Mouse (Mus musculus): ENCODE measurements around the gene Hmga1. TPM values are rescaled to one million over a fixed set of nuclear protein-coding genes. Genes with fewer than 3 reads are reported as not detected.

The Hmga1 gene
- polyA plus RNA-seq, 1 experiment from 2014 or later: 427 TPM

GRCm38 (mm10) chr17:27580392-27581068 lies 24.2 kb downstream of the Hmga1 start:
- Histone ChIP-seq H3K4me3 (ENCODE audit: low read depth, low read length) (no peak overlapping the region), H3K36me3 (ENCODE audit: control insufficient read depth, insufficient read depth, low read length) (peaks cover 5% of the 10 kb centered on the region), H3K9ac (ENCODE audit: low read length) (no peak overlapping the region), H3K9me3 (ENCODE audit: control insufficient read depth, low read length) (no peaks in the 10 kb centered on the region), H3K4me2 (ENCODE audit: low read depth, low read length, severe bottlenecking) (no peak overlapping the region), H3K27ac (ENCODE audit: low read depth, low read length) (no peak overlapping the region), H3K4me1 (replicated peaks; ENCODE audit: control insufficient read depth, insufficient read depth, low read length) (no peaks in the 10 kb centered on the region), H3K27me3 (ENCODE audit: control insufficient read depth, insufficient read depth, low read length) (no peaks in the 10 kb centered on the region)
- 91% methylated on average over 20 of the region's 20 CpGs for WGBS
- ATAC-seq (replicated peaks; ENCODE audit: low FRiP score) (no peak), DNase-seq (ENCODE audit: low spot score) (no peak)

DNA sequence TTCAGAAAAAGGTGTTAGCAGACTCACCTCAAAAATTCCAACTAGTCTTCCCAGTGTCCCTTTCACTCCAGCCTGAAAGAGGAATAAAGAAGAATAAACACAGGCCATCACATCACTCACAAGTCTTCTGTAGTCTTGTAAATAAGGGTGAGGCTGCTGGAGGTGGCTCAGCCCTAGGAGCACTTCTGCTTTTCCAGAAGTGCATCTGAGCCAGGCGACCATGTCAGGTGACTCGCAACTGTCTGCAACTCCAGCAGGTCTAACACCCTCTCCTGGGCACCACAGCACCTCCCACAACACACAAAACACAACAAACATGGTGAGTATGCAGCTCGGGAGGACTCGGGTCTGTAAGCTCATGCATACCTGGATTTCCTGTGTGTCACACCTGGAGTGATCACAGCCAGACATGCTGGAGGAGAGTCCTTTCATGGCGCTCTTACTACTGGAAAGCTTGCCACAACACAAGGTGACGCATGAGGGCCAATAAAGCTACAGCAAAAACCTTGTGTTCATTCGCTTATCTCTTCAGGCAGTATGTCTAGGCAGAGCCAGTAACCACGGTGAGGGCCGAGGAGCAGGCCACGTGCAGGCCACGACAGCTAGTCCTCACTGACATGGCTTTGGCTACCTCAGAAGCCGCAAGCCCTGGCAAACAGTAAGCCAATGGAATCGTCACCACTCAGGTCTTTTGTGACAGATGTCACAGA lies 27.0 kb downstream of the Hmga1 start:
- H3K27ac ChIP-seq (ENCODE audit: low read depth, low read length): no peak overlapping the region
- peaks cover 5% of the 10 kb centered on the region for H3K36me3 ChIP-seq (ENCODE audit: control insufficient read depth, insufficient read depth, low read length)
- H3K4me3 ChIP-seq (ENCODE audit: low read depth, low read length): no peak overlapping the region
- no peak overlapping the region for H3K4me2 ChIP-seq (ENCODE audit: low read depth, low read length, severe bottlenecking)
- WGBS: 90% methylated on average over 13 of the region's 13 CpGs
- H3K9ac ChIP-seq (ENCODE audit: low read length): no peak overlapping the region
- no peak for ATAC-seq (replicated peaks; ENCODE audit: low FRiP score)
- DNase-seq (ENCODE audit: low spot score): no peak
- no peaks in the 10 kb centered on the region for H3K27me3 ChIP-seq (ENCODE audit: control insufficient read depth, insufficient read depth, low read length)
- H3K9me3 ChIP-seq (ENCODE audit: control insufficient read depth, low read length): no peaks in the 10 kb centered on the region
- no peaks in the 10 kb centered on the region for H3K4me1 ChIP-seq (replicated peaks; ENCODE audit: control insufficient read depth, insufficient read depth, low read length)

- DNase-seq (ENCODE audit: low spot score) (no peak), ATAC-seq (replicated peaks; ENCODE audit: low FRiP score) (no peak)
- no peak overlapping the region for H3K9ac ChIP-seq (ENCODE audit: low read length)
- 86% methylated on average over 9 of the region's 9 CpGs for WGBS
- H3K4me1 ChIP-seq (replicated peaks; ENCODE audit: control insufficient read depth, insufficient read depth, low read length): no peaks in the 10 kb centered on the region
- H3K27ac ChIP-seq (ENCODE audit: low read depth, low read length): no peak overlapping the region
- H3K4me3 ChIP-seq (ENCODE audit: low read depth, low read length): no peak overlapping the region
- H3K9me3 ChIP-seq (ENCODE audit: control insufficient read depth, low read length): no peaks in the 10 kb centered on the region
- no peak overlapping the region for H3K4me2 ChIP-seq (ENCODE audit: low read depth, low read length, severe bottlenecking)
- no peaks in the 10 kb centered on the region; the same call in 1 of the 2 replicates for H3K36me3 ChIP-seq (ENCODE audit: control insufficient read depth, insufficient read depth, low read length)
- H3K27me3 ChIP-seq (ENCODE audit: control insufficient read depth, insufficient read depth, low read length): no peaks in the 10 kb centered on the region
These were observed 30.4 kb downstream of the Hmga1 start for GRCm38 (mm10) chr17:27586661-27587060.

GRCm38 (mm10) chr17:27587252-27587651 lies 31.0 kb downstream of the Hmga1 start:
- H3K4me3 ChIP-seq (ENCODE audit: low read depth, low read length): no peak overlapping the region
- ATAC-seq (replicated peaks; ENCODE audit: low FRiP score): no peak
- H3K4me1 ChIP-seq (replicated peaks; ENCODE audit: control insufficient read depth, insufficient read depth, low read length): no peaks in the 10 kb centered on the region
- H3K9ac ChIP-seq (ENCODE audit: low read length): no peak overlapping the region
- H3K36me3 ChIP-seq (ENCODE audit: control insufficient read depth, insufficient read depth, low read length): no peaks in the 10 kb centered on the region; the same call in 1 of the 2 replicates
- no peaks in the 10 kb centered on the region for H3K27me3 ChIP-seq (ENCODE audit: control insufficient read depth, insufficient read depth, low read length)
- no peak for DNase-seq (ENCODE audit: low spot score)
- H3K9me3 ChIP-seq (ENCODE audit: control insufficient read depth, low read length): no peaks in the 10 kb centered on the region
- 87% methylated on average over 12 of the region's 12 CpGs for WGBS
- no peak overlapping the region for H3K4me2 ChIP-seq (ENCODE audit: low read depth, low read length, severe bottlenecking)
- H3K27ac ChIP-seq (ENCODE audit: low read depth, low read length): no peak overlapping the region

- Histone ChIP-seq H3K9ac (ENCODE audit: low read length) (no peak overlapping the region), H3K36me3 (ENCODE audit: control insufficient read depth, insufficient read depth, low read length) (no peaks in the 10 kb centered on the region; the same call in 1 of the 2 replicates), H3K27me3 (ENCODE audit: control insufficient read depth, insufficient read depth, low read length) (no peaks in the 10 kb centered on the region), H3K4me1 (replicated peaks; ENCODE audit: control insufficient read depth, insufficient read depth, low read length) (no peaks in the 10 kb centered on the region), H3K4me3 (ENCODE audit: low read depth, low read length) (no peak overlapping the region), H3K9me3 (ENCODE audit: control insufficient read depth, low read length) (no peaks in the 10 kb centered on the region), H3K4me2 (ENCODE audit: low read depth, low read length, severe bottlenecking) (no peak overlapping the region), H3K27ac (ENCODE audit: low read depth, low read length) (no peak overlapping the region)
- no peak for ATAC-seq (replicated peaks; ENCODE audit: low FRiP score)
- WGBS: 87% methylated on average over 8 of the region's 8 CpGs
- DNase-seq (ENCODE audit: low spot score): no peak
These were observed 31.9 kb downstream of the Hmga1 start for GRCm38 (mm10) chr17:27588231-27588630.

GRCm38 (mm10) chr17:27591826-27592564 lies 35.7 kb downstream of the Hmga1 start:
- H3K36me3 ChIP-seq (ENCODE audit: control insufficient read depth, insufficient read depth, low read length): peaks cover 5% of the 10 kb centered on the region
- WGBS: 90% methylated on average over 12 of the region's 12 CpGs

DNA sequence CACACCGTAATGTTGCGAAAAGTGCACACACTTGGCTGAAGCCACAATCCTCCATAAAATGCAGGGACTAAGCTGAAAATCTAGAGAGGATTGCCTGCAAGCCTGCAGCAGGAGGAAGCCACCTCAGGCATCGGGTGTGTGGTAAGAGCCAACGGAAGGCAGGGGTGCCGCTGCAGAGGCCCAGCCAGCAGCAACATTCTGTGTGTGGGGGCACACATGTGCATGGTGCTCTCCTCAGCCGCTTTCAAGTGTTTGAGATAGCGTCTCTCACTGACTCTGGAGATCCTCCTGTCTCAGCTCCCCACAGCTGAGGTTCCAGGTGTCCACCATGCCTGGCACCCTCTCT lies 36.2 kb downstream of the Hmga1 start:
- Histone ChIP-seq H3K9ac (ENCODE audit: low read length) (no peak overlapping the region), H3K9me3 (ENCODE audit: control insufficient read depth, low read length) (no peaks in the 10 kb centered on the region), H3K4me3 (ENCODE audit: low read depth, low read length) (no peak overlapping the region), H3K36me3 (ENCODE audit: control insufficient read depth, insufficient read depth, low read length) (peaks cover 5% of the 10 kb centered on the region), H3K27me3 (ENCODE audit: control insufficient read depth, insufficient read depth, low read length) (no peaks in the 10 kb centered on the region), H3K4me2 (ENCODE audit: low read depth, low read length, severe bottlenecking) (no peak overlapping the region), H3K4me1 (replicated peaks; ENCODE audit: control insufficient read depth, insufficient read depth, low read length) (no peaks in the 10 kb centered on the region), H3K27ac (ENCODE audit: low read depth, low read length) (no peak overlapping the region)
- ATAC-seq (replicated peaks; ENCODE audit: low FRiP score) (no peak), DNase-seq (ENCODE audit: low spot score) (no peak)
- WGBS: 99% methylated on average over 7 of the region's 7 CpGs

More at GRCm38 (mm10) chr17:27591826-27592564, 35.7 kb downstream of the Hmga1 start:
- Histone ChIP-seq H3K4me3 (ENCODE audit: low read depth, low read length) (no peak overlapping the region), H3K27me3 (ENCODE audit: control insufficient read depth, insufficient read depth, low read length) (no peaks in the 10 kb centered on the region), H3K4me2 (ENCODE audit: low read depth, low read length, severe bottlenecking) (no peak overlapping the region), H3K27ac (ENCODE audit: low read depth, low read length) (no peak overlapping the region), H3K4me1 (replicated peaks; ENCODE audit: control insufficient read depth, insufficient read depth, low read length) (no peaks in the 10 kb centered on the region), H3K9ac (ENCODE audit: low read length) (no peak overlapping the region), H3K9me3 (ENCODE audit: control insufficient read depth, low read length) (no peaks in the 10 kb centered on the region)
- no peak for DNase-seq (ENCODE audit: low spot score)
- no peak for ATAC-seq (replicated peaks; ENCODE audit: low FRiP score)

- Histone ChIP-seq H3K27me3 (ENCODE audit: control insufficient read depth, insufficient read depth, low read length) (no peaks in the 10 kb centered on the region), H3K4me2 (ENCODE audit: low read depth, low read length, severe bottlenecking) (no peak overlapping the region), H3K27ac (ENCODE audit: low read depth, low read length) (no peak overlapping the region), H3K9ac (ENCODE audit: low read length) (no peak overlapping the region), H3K4me1 (replicated peaks; ENCODE audit: control insufficient read depth, insufficient read depth, low read length) (no peaks in the 10 kb centered on the region), H3K9me3 (ENCODE audit: control insufficient read depth, low read length) (no peaks in the 10 kb centered on the region), H3K36me3 (ENCODE audit: control insufficient read depth, insufficient read depth, low read length) (peaks cover 5% of the 10 kb centered on the region), H3K4me3 (ENCODE audit: low read depth, low read length) (no peak overlapping the region)
- 93% methylated on average over 15 of the region's 15 CpGs for WGBS
- no peak for DNase-seq (ENCODE audit: low spot score)
- ATAC-seq (replicated peaks; ENCODE audit: low FRiP score): no peak
These were observed 39.5 kb downstream of the Hmga1 start for GRCm38 (mm10) chr17:27595659-27596375.
